Mouse (Mus musculus) CH12F3 (cell line): ENCODE data around the gene Gm19684.
"Not testable (repeated sequence)": the region's sequence is repeated elsewhere in the genome, so short reads cannot be mapped to it uniquely, and the experiment has no call there.

Experiments
- in situ Hi-C: fragments of 300-500 bp; cut with MboI; formaldehyde crosslinking; loops from 2 replicates; pipeline ENCODE4 v1.14.3; 2020; ENCODE audit warnings: low sequenced_read_pairs

The Gm19684 gene

DNA sequence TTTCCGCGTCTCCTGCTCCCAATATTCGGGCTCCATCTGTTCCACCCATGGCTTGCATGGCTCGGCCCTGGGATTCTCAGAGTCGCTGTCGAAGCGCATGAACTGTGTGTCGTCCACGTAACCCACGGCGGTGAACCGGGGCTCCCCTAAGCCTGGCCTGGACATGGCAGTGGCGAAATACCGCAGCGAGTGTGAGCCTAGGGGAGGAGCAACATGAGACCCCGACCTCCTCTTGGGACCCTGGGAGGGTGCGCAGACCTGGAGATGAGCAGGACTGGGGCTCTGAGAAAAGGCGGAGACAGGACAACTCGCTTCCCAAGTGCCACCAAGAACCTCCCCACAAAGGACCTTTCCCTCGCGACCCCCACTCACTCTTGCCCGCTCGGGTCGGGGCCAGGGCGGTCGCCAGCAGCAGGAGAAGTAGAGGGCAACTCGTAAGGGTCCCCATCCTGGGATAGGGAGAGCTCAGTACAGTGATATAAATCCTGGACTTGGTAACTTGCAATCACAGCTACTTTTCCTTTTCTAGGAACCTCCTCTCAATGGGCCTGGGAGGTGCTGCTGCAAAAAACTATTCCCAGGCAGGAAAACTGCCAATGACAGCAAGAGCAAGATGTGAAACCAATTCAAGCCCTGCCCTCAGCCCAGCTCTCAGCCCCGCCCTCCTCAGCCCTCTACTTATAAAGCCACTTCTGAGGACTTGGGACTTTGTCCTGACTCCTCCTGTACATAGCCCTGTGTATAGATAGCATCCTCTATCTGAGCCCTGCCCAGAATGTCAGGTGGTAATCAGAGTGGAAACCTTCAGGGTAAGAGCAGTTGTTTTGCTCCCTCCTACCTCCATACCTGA lies 7.7 kb downstream of the Gm19684 start, which contains the start of gene Gm7030:
Gene Gm7030, minus strand, starts transcription at position 458 of the 850 bp plus-strand sequence.
- in situ Hi-C loops, result not testable (repeated sequence)

DNA sequence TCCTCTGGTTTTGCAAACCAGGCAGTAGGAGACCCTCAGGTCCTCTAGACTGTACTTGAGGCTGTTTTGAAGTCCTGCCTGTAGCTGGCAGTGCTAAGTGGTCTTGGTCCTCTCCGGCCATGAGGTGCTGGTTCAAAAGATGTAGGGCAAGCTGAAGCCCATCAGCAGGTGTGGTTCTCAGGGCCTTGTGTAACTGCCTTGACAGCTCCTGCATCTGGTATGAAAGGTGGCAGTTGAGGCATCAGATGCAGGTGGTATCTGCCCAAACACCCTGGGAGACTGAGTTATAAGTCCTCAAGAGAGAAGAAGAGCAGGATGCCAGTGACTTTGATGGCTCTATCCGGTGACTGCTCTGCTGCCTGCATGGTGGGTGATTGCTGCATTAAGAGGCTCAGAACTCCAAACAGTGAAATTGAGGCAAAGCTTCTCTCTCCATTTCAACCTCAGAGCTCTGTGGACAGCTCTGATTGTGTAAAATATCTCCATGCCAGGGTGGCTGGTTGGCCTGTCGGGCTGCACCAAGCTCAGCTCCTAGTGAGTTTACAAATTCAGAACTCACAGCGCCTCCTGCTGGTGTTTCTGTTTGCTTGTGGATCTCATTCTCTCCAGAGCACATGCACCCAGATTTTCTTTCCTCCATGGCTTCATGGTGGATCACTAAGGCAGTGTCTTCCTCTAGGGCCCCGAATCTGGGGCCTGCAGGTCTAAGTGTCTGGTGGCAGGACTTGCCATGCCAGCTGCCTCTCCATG lies 10.2 kb downstream of the Gm19684 start:
- in situ Hi-C loops, result loop anchor here (10.0 kb wide), 1 partner anchor 67 kb away; no protein-coding TSS in a partner anchor

DNA sequence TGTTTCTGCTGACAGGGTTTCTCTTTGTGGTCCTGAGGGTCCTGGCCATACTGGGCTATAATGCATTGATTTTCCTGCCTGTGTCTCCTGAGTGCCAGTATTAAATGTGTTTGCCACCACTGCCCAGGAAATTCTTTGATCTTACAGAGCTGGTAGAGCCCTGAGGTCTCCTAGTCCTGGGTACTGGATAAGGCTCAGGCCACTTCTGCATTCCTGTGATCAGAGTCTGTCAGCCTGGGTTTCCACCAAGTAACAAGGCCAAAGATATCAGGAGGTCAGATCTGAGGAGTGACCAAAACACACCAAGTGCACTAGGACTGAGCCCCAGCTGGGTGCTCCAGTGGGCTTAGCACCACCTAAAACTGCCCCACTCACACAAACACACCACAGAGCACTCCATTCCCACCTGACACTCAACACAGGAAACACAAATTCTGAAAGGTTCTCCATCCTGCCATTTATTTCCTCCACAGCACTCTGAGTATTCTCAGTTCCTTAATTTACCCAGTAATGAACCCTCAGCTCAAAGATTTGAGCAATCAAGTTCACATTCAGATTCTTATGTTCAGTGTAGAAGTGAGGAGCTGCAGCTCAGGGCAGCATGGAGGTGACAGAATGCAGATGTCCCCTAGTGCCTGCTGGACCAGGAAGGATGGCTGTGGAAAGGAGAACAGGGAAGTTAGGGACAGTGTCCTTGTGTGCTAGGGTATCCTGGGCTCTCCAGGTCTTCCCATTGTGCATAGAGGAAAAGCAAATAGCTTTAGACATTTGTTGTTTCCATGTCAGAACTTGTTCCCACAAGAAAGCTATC lies 14.1 kb downstream of the Gm19684 start:
- in situ Hi-C loops, result loop anchor here (10.0 kb wide), 1 partner anchor 71 kb away; no protein-coding TSS in a partner anchor

DNA sequence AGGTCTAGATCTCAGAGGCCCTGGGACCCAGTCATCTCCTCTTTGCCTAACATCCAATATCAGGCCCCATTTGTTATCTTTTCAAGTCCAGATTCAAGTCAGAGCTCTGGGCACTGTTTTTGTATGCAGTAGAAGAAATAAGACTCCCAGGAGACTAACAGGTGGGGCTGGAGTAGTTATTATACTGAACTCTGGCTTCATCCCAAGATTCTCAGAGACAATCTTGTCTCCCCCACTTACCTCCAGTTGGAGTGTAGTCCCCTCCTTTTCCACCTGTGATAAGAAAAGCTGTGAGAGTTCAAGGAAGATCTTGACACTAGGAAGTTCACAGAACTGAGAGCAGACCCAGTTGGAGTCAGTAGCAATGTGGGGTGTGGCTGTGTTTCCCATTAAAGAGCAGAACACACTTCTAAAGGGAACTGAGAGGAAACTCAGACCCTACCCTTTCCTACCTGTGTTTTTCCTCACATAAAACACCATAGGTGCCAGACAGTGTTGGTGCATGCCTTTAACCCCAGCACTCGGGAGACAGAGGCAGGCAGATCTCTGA lies 14.9 kb downstream of the Gm19684 start:
- in situ Hi-C loops, result loop anchor here (10.0 kb wide), 1 partner anchor 72 kb away; no protein-coding TSS in a partner anchor

DNA sequence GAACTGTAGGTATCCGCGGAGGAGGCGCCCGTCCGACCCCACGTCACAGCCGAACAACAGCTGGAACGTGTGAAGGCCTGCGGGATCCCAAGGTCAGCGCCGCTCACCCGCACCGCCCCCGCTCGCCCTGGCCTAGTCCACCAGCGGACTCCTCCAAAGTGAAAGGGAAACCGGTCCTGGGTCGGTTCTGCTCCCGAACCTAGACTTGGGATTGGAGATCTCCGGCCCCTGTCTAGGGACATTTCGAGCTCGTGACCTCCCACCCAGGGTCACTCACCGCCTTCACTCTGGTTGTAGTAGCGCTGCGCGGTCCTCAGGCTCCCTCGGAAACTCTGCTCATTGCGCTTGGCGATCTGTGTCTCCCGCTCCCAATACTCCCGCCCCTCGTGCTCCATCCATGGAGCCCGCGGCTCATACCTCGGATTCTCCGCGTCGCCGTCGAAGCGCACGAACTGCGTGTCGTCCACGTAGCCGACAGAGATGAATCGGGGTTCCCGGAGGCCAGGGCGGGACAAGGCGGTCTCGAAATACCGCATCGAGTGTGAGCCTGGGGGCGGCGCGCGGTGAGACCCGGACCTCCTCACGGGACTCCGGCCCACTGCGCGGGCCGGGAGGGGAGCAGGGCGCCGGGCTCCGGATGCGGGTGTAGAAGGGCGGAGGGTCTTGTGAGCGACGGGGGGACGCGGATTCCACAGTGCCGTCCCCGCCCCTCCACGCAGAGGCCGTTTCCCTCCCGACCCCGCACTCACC lies 23.8 kb downstream of the Gm19684 start:
- in situ Hi-C loops, result no loop called here

DNA sequence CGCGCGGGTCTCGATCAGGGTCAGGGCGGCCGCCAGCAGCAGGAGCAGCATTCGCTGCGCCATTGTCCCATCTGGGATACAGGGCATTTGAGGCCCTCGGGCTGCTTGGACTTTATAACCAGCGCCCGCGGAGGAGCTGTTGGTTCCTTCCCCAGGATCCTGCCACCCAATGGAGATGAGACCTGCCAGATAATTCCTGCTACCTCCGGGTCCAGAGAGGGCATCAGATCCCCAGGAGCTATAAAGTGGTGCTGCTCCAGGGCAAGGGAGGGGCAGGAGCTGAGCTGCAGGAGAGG lies 24.3 kb downstream of the Gm19684 start:
- in situ Hi-C loops, result not testable (repeated sequence)

DNA sequence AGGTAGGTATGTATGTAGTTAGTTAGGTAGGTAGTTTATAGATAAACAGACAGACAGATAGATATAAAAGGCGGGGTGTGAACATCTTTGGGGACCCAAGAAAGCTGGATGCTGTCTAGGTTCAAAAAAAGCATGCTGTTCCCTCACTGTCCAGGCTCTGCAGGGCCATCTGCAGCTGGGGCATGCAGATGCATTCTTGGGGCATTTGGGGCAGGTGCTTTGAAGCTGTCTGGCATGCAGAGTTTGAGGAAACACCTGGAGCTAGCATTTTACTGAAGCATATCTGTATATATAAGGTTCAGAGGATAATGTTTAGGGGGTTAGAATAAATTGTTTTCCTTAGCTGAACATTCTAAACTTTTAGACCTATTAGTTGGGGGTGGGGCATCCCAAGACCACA lies 25.5 kb downstream of the Gm19684 start:
- in situ Hi-C loops, result not testable (repeated sequence)

DNA sequence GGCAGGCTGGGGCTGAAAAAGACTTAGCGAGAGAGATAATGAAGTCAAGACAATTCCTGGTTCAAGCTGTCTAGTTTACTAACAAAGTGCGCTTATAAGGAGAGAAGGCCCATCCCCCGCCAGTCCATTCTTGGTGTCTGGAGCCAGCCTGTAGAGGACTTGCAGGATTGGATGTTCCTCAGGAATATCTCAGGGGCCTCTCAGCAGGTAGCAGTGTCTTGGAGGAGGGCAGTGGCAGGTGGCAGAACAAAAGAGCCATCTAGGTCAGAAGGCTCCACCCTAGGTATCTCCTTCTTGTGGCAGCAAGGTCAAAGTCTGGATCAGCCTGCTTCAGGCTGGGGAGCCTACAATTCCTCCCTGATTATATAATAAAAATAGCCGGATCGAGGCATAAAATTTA lies 27.0 kb downstream of the Gm19684 start:
- in situ Hi-C loops, result not testable (repeated sequence)

DNA sequence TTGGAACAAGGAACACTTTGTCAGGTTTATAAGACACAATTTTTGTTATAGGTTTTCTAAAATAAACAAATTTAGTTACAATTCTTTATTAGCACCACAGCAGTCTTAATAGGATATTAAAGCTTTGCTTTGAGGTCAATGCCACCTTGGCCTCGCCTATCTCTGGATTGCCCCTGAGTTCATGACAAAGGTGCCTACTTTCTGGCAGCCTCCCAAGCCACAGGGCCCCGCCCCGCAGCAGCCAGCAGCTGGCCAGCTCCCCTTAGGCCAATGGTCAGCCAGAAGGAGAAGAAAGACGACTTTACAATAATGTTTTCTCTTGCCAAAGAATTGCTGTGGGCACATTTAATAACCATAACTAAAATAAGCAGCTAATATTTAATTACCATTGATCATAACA lies 29.7 kb downstream of the Gm19684 start:
- in situ Hi-C loops, result loop anchor here (10.0 kb wide), 1 partner anchor 56 kb away; no protein-coding TSS in a partner anchor

DNA sequence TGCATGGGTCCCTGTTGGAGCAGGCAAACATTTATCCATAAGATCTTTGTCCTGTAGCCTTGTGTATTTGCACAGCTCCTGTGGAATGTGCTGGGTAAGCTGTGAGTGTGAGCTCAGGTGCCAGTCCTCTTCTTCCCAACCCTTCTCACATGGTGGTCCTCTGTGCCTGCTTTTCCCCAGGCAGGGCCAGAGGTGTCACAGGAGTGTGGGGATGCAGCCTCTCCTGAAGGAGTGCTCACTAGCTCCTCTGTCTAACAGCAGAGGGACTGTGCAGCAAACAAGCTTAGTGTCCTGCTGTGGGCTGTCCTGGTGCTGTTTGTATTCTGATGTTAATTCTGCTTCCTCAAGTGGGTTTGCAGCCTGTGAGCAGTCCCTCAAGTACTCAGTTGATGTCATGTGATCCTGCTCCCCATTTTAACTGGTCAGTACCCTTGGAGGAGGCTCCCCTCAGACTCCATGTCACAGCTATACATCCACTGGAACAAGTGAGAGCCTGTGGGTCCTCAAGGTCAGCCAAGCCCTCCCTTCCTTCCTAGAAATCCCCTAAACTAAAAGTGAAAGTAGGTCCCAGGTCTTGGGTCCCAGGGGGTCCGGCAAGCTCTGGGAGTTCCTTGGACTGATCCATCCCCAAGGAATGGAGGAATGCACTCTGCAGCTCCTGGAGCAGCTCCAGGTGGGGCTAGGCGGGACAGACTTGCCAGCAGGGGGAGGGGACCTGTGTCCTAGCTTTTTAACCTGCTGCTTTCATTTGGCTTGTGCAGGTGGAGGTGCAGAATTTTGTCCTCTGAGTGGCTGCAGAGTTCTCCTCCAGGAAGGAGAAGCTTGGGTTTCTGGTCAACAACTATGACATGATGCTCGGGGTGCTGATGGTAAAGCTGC lies 33.0 kb downstream of the Gm19684 start:
- in situ Hi-C loops, result loop anchor here (10.0 kb wide), 1 partner anchor 60 kb away; no protein-coding TSS in a partner anchor

DNA sequence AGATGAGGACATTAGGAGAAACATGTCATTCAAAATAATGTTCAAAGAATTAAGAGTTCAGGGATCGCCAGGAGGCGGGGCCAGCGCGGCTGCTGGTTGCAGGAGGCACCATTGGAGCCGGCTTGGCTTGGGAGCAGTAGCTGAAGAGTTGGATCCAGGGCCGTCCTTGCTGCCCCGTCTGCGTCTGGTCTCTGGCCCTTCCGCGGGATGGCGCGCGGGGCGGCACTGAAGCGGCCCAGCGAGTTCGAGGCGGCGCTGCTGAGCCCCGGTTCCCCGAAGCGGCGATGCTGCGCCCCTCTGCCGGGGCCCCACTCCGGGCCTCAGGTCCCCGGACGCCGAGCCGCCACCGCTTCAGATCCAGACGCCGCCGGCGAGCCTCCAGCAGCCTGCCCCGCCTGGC lies 36.3 kb downstream of the Gm19684 start:
- in situ Hi-C loops, result loop anchor here (10.0 kb wide), 1 partner anchor 63 kb away; no protein-coding TSS in a partner anchor

DNA sequence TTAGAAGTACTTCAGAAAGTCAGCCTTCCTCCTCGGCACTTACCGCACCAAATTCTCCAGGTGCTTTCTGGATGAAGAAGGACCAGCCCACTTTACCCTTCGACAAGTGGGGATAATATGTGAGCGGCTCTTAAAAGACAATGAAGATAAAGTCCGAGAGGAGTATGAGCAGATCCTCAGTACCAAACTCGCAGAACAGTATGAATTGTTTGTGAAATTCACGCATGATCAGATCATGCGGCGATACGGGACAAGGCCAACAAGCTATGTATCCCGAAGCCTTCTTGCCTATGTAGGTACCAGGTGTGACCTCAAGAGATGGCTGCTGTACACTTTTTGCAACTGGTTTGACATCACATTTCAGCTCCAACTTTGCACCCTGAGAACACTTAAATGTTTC lies 36.8 kb downstream of the Gm19684 start:
- in situ Hi-C loops, result loop anchor here (10.0 kb wide), 1 partner anchor 63 kb away; no protein-coding TSS in a partner anchor

DNA sequence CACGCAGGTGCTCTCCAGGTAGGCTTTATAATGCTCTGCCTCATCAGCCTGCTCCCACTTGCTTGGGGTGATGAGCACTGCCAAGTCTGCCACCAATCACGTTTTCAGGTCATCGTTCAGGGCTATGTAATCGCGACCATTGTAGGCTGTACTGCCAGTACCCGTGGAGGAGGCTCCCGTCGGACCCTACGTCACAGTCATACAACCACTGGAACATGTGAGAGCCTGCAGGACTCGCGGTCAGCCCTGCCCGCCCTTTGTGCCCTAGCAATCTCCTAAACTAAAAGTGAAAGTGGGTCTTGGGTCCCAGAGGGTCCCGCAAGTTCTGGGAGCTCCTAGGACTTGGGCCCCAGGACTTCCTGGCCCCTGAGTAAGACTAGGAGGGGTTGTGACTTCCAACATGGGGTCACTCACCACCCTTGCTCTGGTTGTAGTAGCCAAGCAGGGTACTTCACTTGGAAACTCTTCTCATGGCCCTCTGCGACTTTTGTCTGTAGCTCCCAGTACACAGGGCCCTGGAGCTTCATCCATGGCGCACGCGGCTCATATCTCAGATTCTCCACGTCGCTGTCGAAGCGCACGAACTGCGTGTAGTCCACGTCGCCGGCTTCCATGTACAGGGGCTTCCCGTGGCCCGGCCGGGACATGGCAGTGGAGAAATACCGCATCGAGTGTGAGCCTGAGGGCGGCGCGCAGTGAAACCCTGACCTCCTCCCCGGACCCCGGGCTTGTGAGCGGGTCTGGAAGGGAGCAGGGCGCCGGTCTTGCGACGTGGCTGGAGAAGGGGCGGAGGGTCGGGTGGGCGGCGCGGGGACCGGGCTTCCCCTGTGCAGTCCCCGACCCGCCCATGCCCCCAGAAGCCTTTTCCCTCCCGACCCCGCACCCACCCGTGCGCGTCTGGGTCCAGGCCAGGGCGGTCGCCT lies 39.9 kb downstream of the Gm19684 start:
- in situ Hi-C loops, result no loop called here

DNA sequence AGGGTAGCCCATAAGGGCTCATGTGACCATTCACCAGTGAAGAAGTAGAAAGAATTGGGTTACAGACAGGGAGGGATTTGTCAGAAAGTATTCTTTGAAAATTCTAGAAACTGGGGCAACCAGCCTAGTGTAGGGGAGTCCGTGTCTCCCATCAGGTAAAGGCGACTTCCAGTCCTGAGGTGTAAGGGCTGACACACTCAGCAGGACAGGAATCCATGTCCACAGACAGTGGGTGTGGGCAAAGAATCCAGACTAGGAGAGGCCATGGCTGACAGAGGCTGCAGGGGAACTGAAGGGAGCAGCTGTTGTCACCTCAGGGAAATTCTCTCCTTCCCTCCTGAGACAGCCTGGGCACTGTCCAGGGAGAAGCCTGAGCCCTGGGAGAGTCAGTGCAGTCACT lies 45.4 kb downstream of the Gm19684 start:
- in situ Hi-C loops, result not testable (repeated sequence)

DNA sequence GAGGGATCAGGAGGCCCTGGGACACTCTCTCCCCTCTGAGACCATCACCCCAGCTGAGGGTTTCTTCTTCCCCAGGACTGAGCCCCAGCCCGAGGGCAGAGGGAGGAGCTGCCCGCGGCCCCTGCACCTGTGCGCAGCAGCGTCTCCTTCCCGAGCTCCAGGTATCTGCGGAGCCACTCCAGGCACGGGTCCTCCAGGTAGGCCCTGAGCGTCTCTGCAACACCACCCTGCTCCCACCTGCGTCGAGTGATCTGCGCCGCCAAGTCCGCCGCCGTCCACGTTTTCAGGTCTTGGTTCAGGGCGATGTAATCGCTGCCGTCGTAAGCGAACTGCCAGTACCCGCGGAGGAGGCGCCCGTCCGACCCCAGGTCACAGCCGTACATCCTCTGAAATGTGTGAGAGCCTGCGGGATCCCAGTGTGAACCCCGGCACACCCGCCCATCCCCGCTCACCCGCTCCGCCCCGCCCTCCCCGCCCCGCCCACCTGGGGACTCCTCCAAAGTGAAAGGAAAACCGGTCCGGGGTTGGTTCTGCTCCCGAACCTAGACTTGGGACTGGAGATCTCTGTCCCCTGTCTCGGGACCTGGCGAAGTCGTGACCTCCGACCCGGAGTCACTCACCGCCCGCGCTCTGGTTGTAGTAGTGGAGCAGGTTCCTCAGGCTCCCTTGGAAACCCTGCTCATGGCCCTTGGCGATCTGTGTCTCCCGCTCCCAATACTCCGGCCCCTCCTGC lies 46.0 kb downstream of the Gm19684 start:
- in situ Hi-C loops, result no loop called here

DNA sequence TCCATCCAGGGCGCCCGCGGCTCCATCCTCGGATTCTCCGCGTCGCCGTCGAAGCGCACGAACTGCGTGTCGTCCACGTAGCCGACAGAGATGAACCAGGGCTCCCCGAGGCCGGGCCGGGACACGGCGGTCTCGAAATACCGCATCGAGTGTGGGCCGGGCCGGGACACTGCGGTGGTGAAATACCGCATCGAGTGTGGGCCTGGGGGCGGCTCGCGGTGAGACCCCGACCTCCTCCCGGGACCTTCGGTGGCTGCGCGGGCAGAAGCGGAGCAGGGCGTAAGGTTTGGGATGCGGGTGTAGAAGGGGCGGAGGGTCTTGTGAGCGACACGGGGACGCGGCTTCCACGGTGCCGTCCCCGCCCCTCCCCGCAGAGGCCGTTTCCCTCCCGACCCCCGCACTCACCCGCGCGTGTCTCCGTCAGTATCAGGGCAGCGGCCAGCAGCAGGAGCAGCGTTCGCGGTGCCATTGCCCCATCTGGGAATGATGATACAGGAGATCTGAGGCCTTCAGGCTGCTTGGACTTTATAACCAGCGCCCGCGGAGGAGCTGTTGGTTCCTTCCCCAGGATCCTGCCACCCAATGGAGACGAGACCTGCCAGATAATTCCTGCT lies 46.7 kb downstream of the Gm19684 start, which contains the start of gene Gm8909:
Gene Gm8909, minus strand, starts transcription at position 499 of the 614 bp plus-strand sequence.
- in situ Hi-C loops, result no loop called here

DNA sequence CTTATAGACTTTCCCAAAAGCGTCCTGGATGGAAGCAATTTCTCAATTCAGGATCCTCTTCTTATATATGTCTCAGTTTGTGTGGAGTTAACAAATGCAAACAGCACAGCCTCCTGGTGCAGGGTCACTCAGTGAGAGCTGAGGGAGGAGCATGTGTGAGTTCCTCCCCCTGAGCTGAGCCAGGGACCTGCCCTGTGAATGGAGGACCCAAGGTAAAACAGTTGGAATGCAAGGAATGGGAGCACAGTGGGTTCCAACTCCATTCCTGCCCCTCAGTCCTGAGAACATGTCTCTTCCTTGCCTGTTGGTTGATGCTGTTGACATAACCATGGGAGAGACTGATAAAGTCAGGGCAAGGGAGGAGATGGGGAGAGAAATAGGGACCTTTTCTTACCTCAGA lies 47.6 kb downstream of the Gm19684 start:
- in situ Hi-C loops, result not testable (repeated sequence)
